Mouse (Mus musculus): ENCODE data around the gene Rhoh. TPM values are rescaled to one million over a fixed set of nuclear protein-coding genes. Genes with fewer than 3 reads are reported as not detected.

The Rhoh gene
- polyA plus RNA-seq, 1 experiment from 2014 or later: 3.4 TPM

GRCm38 (mm10) chr5:65862217-65862927, 1.4 kb downstream of the Rhoh start:
- H3K9me3 ChIP-seq: no peaks in the 10 kb centered on the region
- 86% methylated on average over 7 of the region's 7 CpGs for WGBS
- no peaks in the 10 kb centered on the region for H3K36me3 ChIP-seq
- H3K4me1 ChIP-seq: peaks cover 8% of the 10 kb centered on the region; the same call in 1 of the 2 replicates
- H3K4me3 ChIP-seq: no peak overlapping the region
- H3K4me2 ChIP-seq: no peak overlapping the region
- H3K27ac ChIP-seq: no peak overlapping the region
- no peaks in the 10 kb centered on the region for H3K27me3 ChIP-seq
- ATAC-seq (ENCODE audit: borderline replicate concordance, extremely low read depth, low FRiP score, low TSS enrichment): no peak
- no peak overlapping the region for H3K9ac ChIP-seq

- no peak overlapping the region for H3K4me2 ChIP-seq
- no peak overlapping the region for H3K27ac ChIP-seq
- 76% methylated on average over 12 of the region's 12 CpGs for WGBS
- peaks cover 8% of the 10 kb centered on the region; the same call in 1 of the 2 replicates for H3K4me1 ChIP-seq
- H3K4me3 ChIP-seq: no peak overlapping the region
- H3K9ac ChIP-seq: no peak overlapping the region
- H3K9me3 ChIP-seq: no peaks in the 10 kb centered on the region
- no peaks in the 10 kb centered on the region for H3K27me3 ChIP-seq
- no peaks in the 10 kb centered on the region for H3K36me3 ChIP-seq
- ATAC-seq (ENCODE audit: borderline replicate concordance, extremely low read depth, low FRiP score, low TSS enrichment): no peak
Measured at GRCm38 (mm10) chr5:65863349-65863749, 2.3 kb downstream of the Rhoh start.

GRCm38 (mm10) chr5:65864486-65864885, 3.5 kb downstream of the Rhoh start:
- Histone ChIP-seq H3K9ac (no peak overlapping the region), H3K4me2 (no peak overlapping the region), H3K4me3 (no peak overlapping the region), H3K27me3 (no peaks in the 10 kb centered on the region), H3K9me3 (no peaks in the 10 kb centered on the region), H3K27ac (no peak overlapping the region), H3K4me1 (no peaks in the 10 kb centered on the region), H3K36me3 (no peaks in the 10 kb centered on the region)
- no peak for ATAC-seq (ENCODE audit: borderline replicate concordance, extremely low read depth, low FRiP score, low TSS enrichment)
- 92% methylated on average over 7 of the region's 7 CpGs for WGBS

- H3K36me3 ChIP-seq: no peaks in the 10 kb centered on the region
- no peaks in the 10 kb centered on the region for H3K4me1 ChIP-seq
- no peak overlapping the region for H3K4me2 ChIP-seq
- H3K9me3 ChIP-seq: no peaks in the 10 kb centered on the region
- no peak overlapping the region for H3K4me3 ChIP-seq
- no peaks in the 10 kb centered on the region for H3K27me3 ChIP-seq
- WGBS: 81% methylated on average over 3 of the region's 3 CpGs
- H3K27ac ChIP-seq: no peak overlapping the region
- ATAC-seq (ENCODE audit: borderline replicate concordance, extremely low read depth, low FRiP score, low TSS enrichment): no peak
- H3K9ac ChIP-seq: no peak overlapping the region
Measured at GRCm38 (mm10) chr5:65864946-65865345, 3.9 kb downstream of the Rhoh start.

GRCm38 (mm10) chr5:65866591-65866990, 5.6 kb downstream of the Rhoh start:
- Histone ChIP-seq H3K9me3 (no peaks in the 10 kb centered on the region), H3K36me3 (no peaks in the 10 kb centered on the region), H3K27ac (no peak overlapping the region), H3K4me2 (no peak overlapping the region), H3K27me3 (no peaks in the 10 kb centered on the region), H3K9ac (no peak overlapping the region), H3K4me1 (no peaks in the 10 kb centered on the region), H3K4me3 (no peak overlapping the region)
- ATAC-seq (ENCODE audit: borderline replicate concordance, extremely low read depth, low FRiP score, low TSS enrichment): no peak
- WGBS: 80% methylated on average over 6 of the region's 6 CpGs

GRCm38 (mm10) chr5:65867380-65868116, 6.5 kb downstream of the Rhoh start:
- Histone ChIP-seq H3K27me3 (no peaks in the 10 kb centered on the region), H3K27ac (no peak overlapping the region), H3K9ac (no peak overlapping the region), H3K4me1 (no peaks in the 10 kb centered on the region), H3K4me2 (no peak overlapping the region), H3K4me3 (no peak overlapping the region), H3K36me3 (no peaks in the 10 kb centered on the region), H3K9me3 (no peaks in the 10 kb centered on the region)
- ATAC-seq (ENCODE audit: borderline replicate concordance, extremely low read depth, low FRiP score, low TSS enrichment): no peak
- 63% methylated on average over 7 of the region's 7 CpGs for WGBS

- no peaks in the 10 kb centered on the region for H3K4me1 ChIP-seq
- no peak overlapping the region for H3K27ac ChIP-seq
- no peaks in the 10 kb centered on the region for H3K27me3 ChIP-seq
- 66% methylated on average over 3 of the region's 3 CpGs for WGBS
- no peaks in the 10 kb centered on the region for H3K36me3 ChIP-seq
- H3K9ac ChIP-seq: no peak overlapping the region
- H3K4me3 ChIP-seq: no peak overlapping the region
- no peaks in the 10 kb centered on the region for H3K9me3 ChIP-seq
- H3K4me2 ChIP-seq: no peak overlapping the region
- no peak for ATAC-seq (ENCODE audit: borderline replicate concordance, extremely low read depth, low FRiP score, low TSS enrichment)
Measured at GRCm38 (mm10) chr5:65868419-65868818, 7.4 kb downstream of the Rhoh start.

GRCm38 (mm10) chr5:65869660-65870059, 8.6 kb downstream of the Rhoh start:
- no peak for ATAC-seq (ENCODE audit: borderline replicate concordance, extremely low read depth, low FRiP score, low TSS enrichment)
- no peaks in the 10 kb centered on the region for H3K27me3 ChIP-seq
- no peak overlapping the region for H3K4me2 ChIP-seq
- H3K36me3 ChIP-seq: no peaks in the 10 kb centered on the region
- no peaks in the 10 kb centered on the region for H3K4me1 ChIP-seq
- no peak overlapping the region for H3K27ac ChIP-seq
- H3K4me3 ChIP-seq: no peak overlapping the region
- 80% methylated on average over 4 of the region's 4 CpGs for WGBS
- H3K9ac ChIP-seq: no peak overlapping the region
- H3K9me3 ChIP-seq: no peaks in the 10 kb centered on the region

- no peak overlapping the region for H3K4me3 ChIP-seq
- no peaks in the 10 kb centered on the region for H3K27me3 ChIP-seq
- H3K27ac ChIP-seq: no peak overlapping the region
- H3K36me3 ChIP-seq: no peaks in the 10 kb centered on the region
- ATAC-seq (ENCODE audit: borderline replicate concordance, extremely low read depth, low FRiP score, low TSS enrichment): no peak
- H3K4me1 ChIP-seq: no peaks in the 10 kb centered on the region
- no peak overlapping the region for H3K4me2 ChIP-seq
- no peaks in the 10 kb centered on the region for H3K9me3 ChIP-seq
- 78% methylated on average over 13 of the region's 13 CpGs for WGBS
- H3K9ac ChIP-seq: no peak overlapping the region
Measured at GRCm38 (mm10) chr5:65871276-65871875, 10.4 kb downstream of the Rhoh start.

GRCm38 (mm10) chr5:65873212-65873611, 12.2 kb downstream of the Rhoh start:
- Histone ChIP-seq H3K4me3 (no peak overlapping the region), H3K4me1 (no peaks in the 10 kb centered on the region), H3K27ac (no peak overlapping the region), H3K36me3 (no peaks in the 10 kb centered on the region), H3K9ac (no peak overlapping the region), H3K27me3 (no peaks in the 10 kb centered on the region), H3K9me3 (no peaks in the 10 kb centered on the region), H3K4me2 (no peak overlapping the region)
- no peak for ATAC-seq (ENCODE audit: borderline replicate concordance, extremely low read depth, low FRiP score, low TSS enrichment)
- WGBS: 60% methylated on average over 4 of the region's 4 CpGs

- no peak overlapping the region for H3K4me2 ChIP-seq
- no peak for ATAC-seq (ENCODE audit: borderline replicate concordance, extremely low read depth, low FRiP score, low TSS enrichment)
- H3K9ac ChIP-seq: no peak overlapping the region
- no peak overlapping the region for H3K27ac ChIP-seq
- no peaks in the 10 kb centered on the region for H3K36me3 ChIP-seq
- no peaks in the 10 kb centered on the region for H3K27me3 ChIP-seq
- H3K9me3 ChIP-seq: no peaks in the 10 kb centered on the region
- 88% methylated on average over 7 of the region's 7 CpGs for WGBS
- no peak overlapping the region for H3K4me3 ChIP-seq
- no peaks in the 10 kb centered on the region for H3K4me1 ChIP-seq
Measured at GRCm38 (mm10) chr5:65875269-65875668, 14.3 kb downstream of the Rhoh start.

- Histone ChIP-seq H3K27me3 (no peaks in the 10 kb centered on the region), H3K4me3 (no peak overlapping the region), H3K4me2 (no peak overlapping the region), H3K36me3 (no peaks in the 10 kb centered on the region), H3K4me1 (no peaks in the 10 kb centered on the region), H3K9me3 (no peaks in the 10 kb centered on the region), H3K27ac (no peak overlapping the region), H3K9ac (no peak overlapping the region)
- ATAC-seq (ENCODE audit: borderline replicate concordance, extremely low read depth, low FRiP score, low TSS enrichment): no peak
- WGBS: 48% methylated on average over 3 of the region's 3 CpGs
Measured at GRCm38 (mm10) chr5:65878367-65878766, 17.4 kb downstream of the Rhoh start.
